Mouse (Mus musculus) hindbrain, embryonic 15.5 days (tissue): Measurements from ENCODE around the gene Hba-x. TPM values are rescaled to one million over a fixed set of nuclear protein-coding genes. Genes with fewer than 3 reads are reported as not detected.

Source experiments
- ATAC-seq: fragments of 200-750 bp; cut with Nextera tagmentation; 2 replicates; pipeline ENCODE4 v1.8.0; 2017; ENCODE audit warnings: low read depth, moderate number of reproducible peaks, moderate TSS enrichment; ENCODE audit not compliant: low FRiP score
- H3K27ac ChIP-seq: fragments of 300-500 bp; sonication (generic); replicated peaks from 2 replicates; pipeline ENCODE4 v1.5.1; 2015; ENCODE audit warnings: mild to moderate bottlenecking, inconsistent platforms
- H3K27me3 ChIP-seq: fragments of 300-500 bp; sonication (generic); 2 replicates; pipeline ENCODE4 v1.6.1; 2015; ENCODE audit warnings: control low read depth, inconsistent platforms
- H3K36me3 ChIP-seq: fragments of 300-500 bp; sonication (generic); 2 replicates; pipeline ENCODE4 v1.6.1; 2015; ENCODE audit warnings: control low read depth, inconsistent platforms
- H3K4me1 ChIP-seq: fragments of 300-500 bp; sonication (generic); replicated peaks from 2 replicates; pipeline ENCODE4 v1.6.1; 2015; ENCODE audit warnings: control low read depth, inconsistent platforms
- H3K4me2 ChIP-seq: fragments of 300-500 bp; sonication (generic); 2 replicates; pipeline ENCODE4 v1.6.1; 2015; ENCODE audit warnings: moderate library complexity, mild to moderate bottlenecking, inconsistent platforms
- H3K4me3 ChIP-seq: fragments of 300-500 bp; sonication (generic); 2 replicates; pipeline ENCODE4 v1.5.1; 2015; ENCODE audit warnings: mild to moderate bottlenecking, inconsistent platforms
- H3K9ac ChIP-seq: fragments of 300-500 bp; sonication (generic); 2 replicates; pipeline ENCODE4 v1.6.1; 2015; ENCODE audit warnings: inconsistent platforms
- H3K9me3 ChIP-seq: fragments of 300-500 bp; sonication (generic); 2 replicates; pipeline ENCODE4 v1.6.1; 2016; ENCODE audit warnings: control low read depth, inconsistent platforms
- WGBS: fragments of 180-500 bp; shearing (Covaris S2); methylation state at CpG from one replicate; pipeline ENCODE4 v1.1.7; 2015; 5-methylcytosine and 5-hydroxymethylcytosine counted together
- polyA plus RNA-seq: library from polyadenylated mRNA; unstranded; fragments of >200 nt; fragmentation: Nextera tagmentation; extraction: Ambion mirVana; gene quantifications from 2 replicates; pipeline ENCODE4 v1.2.1, GENCODE M21; 2015

Hba-x gene
- polyA plus RNA-seq, 1 experiment from 2014 or later: 46.1 TPM

GRCm38 (mm10) chr11:32256146-32256545, 20.1 kb upstream of the Hba-x start:
- H3K4me3 ChIP-seq: no peak overlapping the region
- no peaks in the 10 kb centered on the region for H3K27me3 ChIP-seq
- H3K4me2 ChIP-seq: no peak overlapping the region
- H3K9ac ChIP-seq: no peak overlapping the region
- no peak for ATAC-seq
- H3K27ac ChIP-seq: no peak overlapping the region
- WGBS: 91% methylated on average over 1 of the region's 1 CpGs
- peaks cover 20% of the 10 kb centered on the region for H3K36me3 ChIP-seq
- no peaks in the 10 kb centered on the region for H3K9me3 ChIP-seq
- H3K4me1 ChIP-seq: no peaks in the 10 kb centered on the region

GRCm38 (mm10) chr11:32256566-32256965, 19.6 kb upstream of the Hba-x start:
- H3K36me3 ChIP-seq: peaks cover 17% of the 10 kb centered on the region
- no peak overlapping the region for H3K4me2 ChIP-seq
- H3K27me3 ChIP-seq: no peaks in the 10 kb centered on the region
- no peaks in the 10 kb centered on the region for H3K4me1 ChIP-seq
- H3K27ac ChIP-seq: no peak overlapping the region
- whole genome bisulfite sequencing: 93% methylated on average over 3 of the region's 3 CpGs
- H3K4me3 ChIP-seq: no peak overlapping the region
- ATAC-seq: no peak
- H3K9ac ChIP-seq: no peak overlapping the region
- no peaks in the 10 kb centered on the region for H3K9me3 ChIP-seq

GRCm38 (mm10) chr11:32262674-32263415, 13.4 kb upstream of the Hba-x start:
- Histone ChIP-seq H3K27ac (no peak overlapping the region), H3K4me1 (peaks cover 10% of the 10 kb centered on the region), H3K4me3 (no peak overlapping the region), H3K9ac (no peak overlapping the region), H3K9me3 (no peaks in the 10 kb centered on the region), H3K36me3 (peaks cover 4% of the 10 kb centered on the region; the same call in 1 of the 2 replicates), H3K27me3 (no peaks in the 10 kb centered on the region), H3K4me2 (no peak overlapping the region)
- WGBS: 85% methylated on average over 10 of the region's 10 CpGs
- no peak for ATAC-seq

- ATAC-seq: no peak
- Histone ChIP-seq H3K36me3 (peaks cover 4% of the 10 kb centered on the region; the same call in 1 of the 2 replicates), H3K4me2 (no peak overlapping the region), H3K27me3 (no peaks in the 10 kb centered on the region), H3K9me3 (no peaks in the 10 kb centered on the region), H3K4me1 (peaks cover 16% of the 10 kb centered on the region), H3K9ac (no peak overlapping the region), H3K27ac (no peak overlapping the region), H3K4me3 (no peak overlapping the region)
- WGBS: 95% methylated on average over 3 of the region's 3 CpGs
These were observed 11.0 kb upstream of the Hba-x start for GRCm38 (mm10) chr11:32265117-32265738.

GRCm38 (mm10) chr11:32266194-32266593, 10.0 kb upstream of the Hba-x start:
- Histone ChIP-seq H3K4me1 (peaks cover 16% of the 10 kb centered on the region), H3K36me3 (peaks cover 4% of the 10 kb centered on the region; the same call in 1 of the 2 replicates), H3K27ac (no peak overlapping the region), H3K9me3 (no peaks in the 10 kb centered on the region), H3K4me3 (no peak overlapping the region), H3K27me3 (no peaks in the 10 kb centered on the region), H3K9ac (no peak overlapping the region), H3K4me2 (no peak overlapping the region)
- WGBS: 94% methylated on average over 6 of the region's 6 CpGs
- no peak for ATAC-seq

GRCm38 (mm10) chr11:32266776-32267175, 9.4 kb upstream of the Hba-x start:
- H3K27me3 ChIP-seq: no peaks in the 10 kb centered on the region
- H3K4me3 ChIP-seq: peak overlapping the region; percentile 82
- peak overlapping the region; percentile 59 for H3K4me2 ChIP-seq
- ATAC-seq: no peak
- H3K4me1 ChIP-seq: peaks cover 16% of the 10 kb centered on the region
- 25% methylated on average over 6 of the region's 6 CpGs for WGBS
- H3K9ac ChIP-seq: peak overlapping the region; percentile 98
- peaks cover 4% of the 10 kb centered on the region; the same call in 1 of the 2 replicates for H3K36me3 ChIP-seq
- H3K9me3 ChIP-seq: no peaks in the 10 kb centered on the region
- H3K27ac ChIP-seq: peak overlapping the region; percentile 93

- WGBS: 0% methylated on average over 54 of the region's 54 CpGs
- H3K9me3 ChIP-seq: no peaks in the 10 kb centered on the region
- H3K4me1 ChIP-seq: peaks cover 16% of the 10 kb centered on the region
- H3K4me3 ChIP-seq: peak within 1 kb of the TSS; percentile 82
- ATAC-seq: peak; percentile 99
- H3K36me3 ChIP-seq: peaks cover 1% of the 10 kb centered on the region; the same call in 1 of the 2 replicates
- H3K9ac ChIP-seq: peak within 1 kb of the TSS; percentile 98
- H3K27me3 ChIP-seq: no peaks in the 10 kb centered on the region
- H3K27ac ChIP-seq: peak within 1 kb of the TSS; percentile 93
- H3K4me2 ChIP-seq: peak within 1 kb of the TSS; percentile 59
These were observed 8.9 kb upstream of the Hba-x start, which contains the start of gene Nprl3 for GRCm38 (mm10) chr11:32267188-32267884. TSS of gene Nprl3 (minus strand) at chr11:32267707.

- Histone ChIP-seq H3K27me3 (no peaks in the 10 kb centered on the region), H3K36me3 (no peaks in the 10 kb centered on the region), H3K4me1 (peaks cover 16% of the 10 kb centered on the region), H3K9ac (peak overlapping the region; percentile 98), H3K4me2 (peak overlapping the region; percentile 59), H3K4me3 (peak overlapping the region; percentile 82), H3K27ac (peak overlapping the region; percentile 93), H3K9me3 (no peaks in the 10 kb centered on the region)
- 33% methylated on average over 5 of the region's 5 CpGs for WGBS
- ATAC-seq: peak; percentile 20; the same call in 1 of the 2 replicates
These were observed 8.2 kb upstream of the Hba-x start for GRCm38 (mm10) chr11:32267964-32268363.

GRCm38 (mm10) chr11:32268952-32269351, 7.2 kb upstream of the Hba-x start:
- no peak overlapping the region for H3K4me3 ChIP-seq
- no peaks in the 10 kb centered on the region for H3K27me3 ChIP-seq
- WGBS: 89% methylated on average over 5 of the region's 5 CpGs
- H3K9me3 ChIP-seq: no peaks in the 10 kb centered on the region
- H3K36me3 ChIP-seq: no peaks in the 10 kb centered on the region
- ATAC-seq: no peak
- H3K4me1 ChIP-seq: peaks cover 16% of the 10 kb centered on the region
- no peak overlapping the region for H3K27ac ChIP-seq
- H3K9ac ChIP-seq: no peak overlapping the region
- no peak overlapping the region for H3K4me2 ChIP-seq

- Histone ChIP-seq H3K9ac (no peak overlapping the region), H3K4me3 (no peak overlapping the region), H3K4me2 (no peak overlapping the region), H3K4me1 (peaks cover 12% of the 10 kb centered on the region), H3K9me3 (no peaks in the 10 kb centered on the region), H3K27me3 (no peaks in the 10 kb centered on the region), H3K36me3 (no peaks in the 10 kb centered on the region), H3K27ac (no peak overlapping the region)
- 53% methylated on average over 4 of the region's 4 CpGs for WGBS
- ATAC-seq: no peak
These were observed 5.0 kb upstream of the Hba-x start for GRCm38 (mm10) chr11:32271178-32271577.

GRCm38 (mm10) chr11:32277736-32278457, 1.7 kb downstream of the Hba-x start:
- ATAC-seq: no peak

More at GRCm38 (mm10) chr11:32277736-32278457, 1.7 kb downstream of the Hba-x start:
- Histone ChIP-seq H3K4me3 (no peak overlapping the region), H3K4me2 (no peak overlapping the region), H3K27ac (no peak overlapping the region), H3K36me3 (no peaks in the 10 kb centered on the region), H3K4me1 (no peaks in the 10 kb centered on the region), H3K9ac (no peak overlapping the region), H3K27me3 (no peaks in the 10 kb centered on the region), H3K9me3 (no peaks in the 10 kb centered on the region)
- 75% methylated on average over 21 of the region's 21 CpGs for WGBS
